Mouse (Mus musculus) gastrocnemius, adult 8-10 months (tissue): ENCODE results near the gene Vmn1r203. TPM values are rescaled to one million over a fixed set of nuclear protein-coding genes. Genes with fewer than 3 reads are reported as not detected.
"Not testable (repeated sequence)": the region's sequence is repeated elsewhere in the genome, so short reads cannot be mapped to it uniquely, and the experiment has no call there.

Experiments
- DNase-seq, 2 experiments: peaks; one replicate each; pipeline ENCODE4 v3.0.0; 2022; ENCODE audit warnings: low spot score in 2 of 2
- total RNA-seq, 4 experiments: library from RNA; stranded (reverse); gene quantifications; 2 replicates each; pipeline ENCODE4 v1.2.4; 2022

The Vmn1r203 gene
- not detected for total RNA-seq

GRCm38 (mm10) chr13:22517814-22518213, at the start of gene Vmn1r203:
TSS of gene Vmn1r203 (plus strand) at chr13:22518114.
- DNase-seq: no peak

- no peak for DNase-seq
These were observed 46.3 kb upstream of the Vmn1r203 start, which contains the start of gene Vmn1r201 for GRCm38 (mm10) chr13:22471623-22472022. TSS of gene Vmn1r201 (plus strand) at chr13:22471923.

GRCm38 (mm10) chr13:22502431-22502830, 15.5 kb upstream of the Vmn1r203 start:
- no peak for DNase-seq

- no peak for DNase-seq
These were observed 12.6 kb upstream of the Vmn1r203 start, which contains the start of gene Vmn1r202 for GRCm38 (mm10) chr13:22505281-22505680. TSS of gene Vmn1r202 (minus strand) at chr13:22505381.

- DNase-seq: not testable (repeated sequence)
These were observed 35.0 kb downstream of the Vmn1r203 start, which contains the start of gene Vmn1r204 for GRCm38 (mm10) chr13:22552898-22553297. TSS of gene Vmn1r204 (plus strand) at chr13:22553198.

DNA sequence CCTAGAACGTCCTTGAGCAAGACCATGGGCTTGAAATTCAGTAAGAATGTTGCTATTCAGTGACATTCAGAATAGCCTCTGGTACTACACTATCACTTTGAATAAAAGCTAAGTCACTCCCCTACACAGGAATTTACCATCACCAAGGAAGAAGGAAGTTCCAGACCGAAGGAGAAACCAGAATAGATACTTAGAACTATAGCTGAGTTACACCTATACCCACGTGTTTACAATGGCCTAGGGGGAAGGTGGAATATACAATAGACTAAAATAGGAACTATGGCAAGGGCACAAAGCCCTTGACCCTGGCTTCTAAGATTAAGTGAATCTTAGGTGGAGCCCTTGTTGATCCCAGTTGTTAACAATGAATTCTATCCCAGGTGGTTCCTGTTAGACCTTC, 57.0 kb downstream of the Vmn1r203 start:
- not testable (repeated sequence) for DNase-seq

Other genes starting within 250 kb of the Vmn1r203 start
- not detected for gene Vmn1r195, start 247.6 kb upstream of the Vmn1r203 start, total RNA-seq
- gene Vmn1r196, start 228.2 kb upstream of the Vmn1r203 start, total RNA-seq: not detected
- not detected for gene Vmn1r197, start 193.5 kb upstream of the Vmn1r203 start, total RNA-seq
- gene Vmn1r198, start 167.8 kb upstream of the Vmn1r203 start, total RNA-seq: not detected
- not detected for gene Vmn1r199, start 138.3 kb upstream of the Vmn1r203 start, total RNA-seq
- gene Vmn1r200, start 127.7 kb upstream of the Vmn1r203 start, total RNA-seq: not detected
- not detected for gene Vmn1r201, start 46.2 kb upstream of the Vmn1r203 start, total RNA-seq
- gene Vmn1r202, start 12.7 kb upstream of the Vmn1r203 start, total RNA-seq: not detected
- gene Vmn1r204, start 35.1 kb downstream of the Vmn1r203 start, total RNA-seq: not detected
- gene Vmn1r205, start 74.9 kb downstream of the Vmn1r203 start, total RNA-seq: not detected
- not detected for gene Vmn1r206, start 106.1 kb downstream of the Vmn1r203 start, total RNA-seq
- gene Vmn1r207-ps, start 211.5 kb downstream of the Vmn1r203 start, total RNA-seq: not detected